Mouse (Mus musculus): Measurements from ENCODE around the gene Plcb4. TPM values are rescaled to one million over a fixed set of nuclear protein-coding genes. Genes with fewer than 3 reads are reported as not detected.

The Plcb4 gene
- total and polyA plus RNA-seq, 3 experiments = not detected

DNA sequence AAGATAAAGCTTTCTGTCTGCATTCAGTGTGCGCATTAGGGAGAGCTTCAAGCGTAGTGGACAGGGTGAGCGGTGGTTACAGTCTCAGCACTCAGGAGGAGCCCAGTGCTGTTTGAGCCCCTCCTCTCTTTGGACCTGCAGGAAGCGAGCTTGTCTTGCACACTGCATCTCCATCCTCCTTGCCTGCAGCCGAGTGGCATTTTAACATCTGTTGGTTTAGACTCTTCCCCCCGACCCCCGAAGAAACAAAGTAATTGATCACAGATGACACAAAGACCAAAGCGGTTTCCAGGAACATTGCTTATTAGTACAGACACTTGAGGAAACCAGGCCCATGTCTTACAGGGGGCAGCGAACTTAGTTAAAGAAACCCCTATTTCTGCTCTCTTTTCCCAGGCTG is 207.6 kb downstream of the Plcb4 start:
- TF ChIP-seq ZC3H11A (IDR thresholded peaks at IDR 0.05; ENCODE audit: low read depth, low read length) (no peak), GABPA (IDR thresholded peaks at IDR 0.05; ENCODE audit: insufficient replicate concordance, low read depth, low read length) (no peak), TBP (conservative IDR thresholded peaks at IDR 0.05; ENCODE audit: low read depth, low read length) (no peak), E2F4 (IDR thresholded peaks at IDR 0.05; ENCODE audit: insufficient replicate concordance, low read depth, low read length) (no peak), HCFC1 (IDR thresholded peaks at IDR 0.05; ENCODE audit: low read depth, low read length) (no peak), MAX (IDR thresholded peaks at IDR 0.05; ENCODE audit: low read length) (no peak), SIN3A (IDR thresholded peaks at IDR 0.05; ENCODE audit: low read length) (no peak), CHD1 (IDR thresholded peaks at IDR 0.05; ENCODE audit: low read depth, low read length) (no peak), TCF12 (IDR thresholded peaks at IDR 0.05; ENCODE audit: low read depth, low read length) (no peak), NELFE (IDR thresholded peaks at IDR 0.05; ENCODE audit: low read depth, low read length) (no peak), MYC (IDR thresholded peaks at IDR 0.05; ENCODE audit: low read depth, low read length) (no peak), ELF1 (IDR thresholded peaks at IDR 0.05; ENCODE audit: low read depth, low read length) (no peak)
- no peaks in the 10 kb centered on the region for H3K36me3 ChIP-seq (replicated peaks in 1 of 2; ENCODE audit: control insufficient read depth in 1 of 2, insufficient read depth in 1 of 2, low read length in 1 of 2)
- peaks cover 66% of the 10 kb centered on the region for H3K9me3 ChIP-seq (replicated peaks; ENCODE audit: low read length)
- no peak overlapping the region for H3K27ac ChIP-seq (ENCODE audit: insufficient read depth, low read depth)
- no peaks in the 10 kb centered on the region for H3K4me1 ChIP-seq (ENCODE audit: control insufficient read depth in 1 of 2, insufficient read depth in 2 of 2)
- no peak for DNase-seq (ENCODE audit: extremely low read depth)
- no peaks in the 10 kb centered on the region for H3K79me2 ChIP-seq (replicated peaks; ENCODE audit: control insufficient read depth, extremely low read depth, insufficient read depth, poor library complexity, severe bottlenecking)
- in situ Hi-C loops (cut with MboI; ENCODE audit: low pct_ligation_motif_present, low pct_unique_long_range_greater_than_20kb, low sequenced_read_pairs) = no loop called here
- no peak overlapping the region for H3K9ac ChIP-seq (ENCODE audit: insufficient read depth, low read depth)
- H3K27me3 ChIP-seq (replicated peaks) = no peaks in the 10 kb centered on the region
- dilution Hi-C loops (cut with MboI; ENCODE audit: extremely low pct_ligation_motif_present, extremely low pct_unique_long_range_greater_than_20kb, low sequenced_read_pairs) = no loop called here
- H3K4me3 ChIP-seq (replicated peaks in 1 of 3; ENCODE audit: low read depth in 2 of 3, low read length in 2 of 3, poor library complexity in 1 of 3) = no peak overlapping the region
- H3K4me2 ChIP-seq (ENCODE audit: insufficient read depth, low read depth, poor library complexity, severe bottlenecking) = no peak overlapping the region

DNA sequence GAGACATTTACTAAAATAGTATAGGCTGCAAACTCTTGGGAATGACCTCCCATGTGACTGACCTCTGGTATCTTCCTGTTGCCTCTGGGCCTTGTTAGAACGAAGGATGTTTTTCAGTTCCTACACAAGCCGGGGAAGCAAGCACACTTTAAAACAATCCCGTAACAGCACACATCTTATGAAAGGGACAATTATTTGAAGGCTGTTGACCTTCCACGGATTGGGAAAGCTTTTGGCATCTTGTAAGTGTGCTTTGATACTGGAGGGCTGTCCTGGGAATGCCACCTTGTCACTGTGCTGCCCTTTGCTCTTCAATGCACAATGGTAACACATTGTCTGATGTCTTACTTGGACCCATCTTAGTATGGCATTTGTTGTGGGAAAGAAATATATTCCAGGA is 208.0 kb downstream of the Plcb4 start:
- H3K9me3 ChIP-seq (replicated peaks; ENCODE audit: low read length) = peaks cover 64% of the 10 kb centered on the region
- dilution Hi-C loops (cut with MboI; ENCODE audit: extremely low pct_ligation_motif_present, extremely low pct_unique_long_range_greater_than_20kb, low sequenced_read_pairs) (no loop called here), in situ Hi-C loops (cut with MboI; ENCODE audit: low pct_ligation_motif_present, low pct_unique_long_range_greater_than_20kb, low sequenced_read_pairs) (no loop called here)
- H3K4me1 ChIP-seq (ENCODE audit: control insufficient read depth in 1 of 2, insufficient read depth in 2 of 2) = no peaks in the 10 kb centered on the region
- TF ChIP-seq CTCF (conservative IDR thresholded peaks at IDR 0.05 in 1 of 2, IDR thresholded peaks at IDR 0.05 in 1 of 2; ENCODE audit: low read depth in 2 of 2, low read length in 2 of 2) = no peak
- TF ChIP-seq SIN3A (IDR thresholded peaks at IDR 0.05; ENCODE audit: low read length) = no peak
- TF ChIP-seq ZKSCAN1 (IDR thresholded peaks at IDR 0.05; ENCODE audit: borderline replicate concordance, low read depth, low read length) = no peak
- TF ChIP-seq ETS1 (conservative IDR thresholded peaks at IDR 0.05; ENCODE audit: low read depth, low read length) = no peak
- TF ChIP-seq ELF1 (IDR thresholded peaks at IDR 0.05; ENCODE audit: low read depth, low read length) = no peak
- TF ChIP-seq POLR2AphosphoS2 (IDR thresholded peaks at IDR 0.05; ENCODE audit: low read depth, low read length) = no peak
- no peak for TF ChIP-seq KAT2A (IDR thresholded peaks at IDR 0.05; ENCODE audit: insufficient replicate concordance, low read length)
- no peak for TF ChIP-seq POLR2A (IDR thresholded peaks at IDR 0.05; ENCODE audit: low read depth, low read length)
- TF ChIP-seq MYC (IDR thresholded peaks at IDR 0.05; ENCODE audit: low read depth, low read length) = no peak
- TF ChIP-seq MEF2A (IDR thresholded peaks at IDR 0.05; ENCODE audit: borderline replicate concordance, low read depth, low read length) = no peak
- TF ChIP-seq USF2 (conservative IDR thresholded peaks at IDR 0.05; ENCODE audit: low read depth, low read length) = no peak
- TF ChIP-seq IRF4 (IDR thresholded peaks at IDR 0.05; ENCODE audit: low read depth, low read length) = no peak
- no peak for TF ChIP-seq TCF12 (IDR thresholded peaks at IDR 0.05; ENCODE audit: low read depth, low read length)
- TF ChIP-seq CHD2 (IDR thresholded peaks at IDR 0.05; ENCODE audit: low read length) = no peak
- TF ChIP-seq JUN (IDR thresholded peaks at IDR 0.05; ENCODE audit: insufficient read depth, low read depth, low read length) = no peak
- TF ChIP-seq MAFK (IDR thresholded peaks at IDR 0.05; ENCODE audit: insufficient replicate concordance, low read length) = no peak
- no peak for TF ChIP-seq MXI1 (IDR thresholded peaks at IDR 0.05; ENCODE audit: low read depth, low read length)
- TF ChIP-seq MAZ (IDR thresholded peaks at IDR 0.05; ENCODE audit: low read depth, low read length) = no peak
- no peak for TF ChIP-seq USF1 (IDR thresholded peaks at IDR 0.05; ENCODE audit: low read depth, low read length)
- TF ChIP-seq SMC3 (IDR thresholded peaks at IDR 0.05; ENCODE audit: low read depth, low read length) = no peak
- no peak overlapping the region for H3K4me3 ChIP-seq (replicated peaks in 1 of 3; ENCODE audit: low read depth in 2 of 3, low read length in 2 of 3, poor library complexity in 1 of 3)
- no peaks in the 10 kb centered on the region for H3K27me3 ChIP-seq (replicated peaks)
- no peak overlapping the region for H3K4me2 ChIP-seq (ENCODE audit: insufficient read depth, low read depth, poor library complexity, severe bottlenecking)
- H3K9ac ChIP-seq (ENCODE audit: insufficient read depth, low read depth) = no peak overlapping the region
- no peaks in the 10 kb centered on the region for H3K36me3 ChIP-seq (replicated peaks in 1 of 2; ENCODE audit: control insufficient read depth in 1 of 2, insufficient read depth in 1 of 2, low read length in 1 of 2)
- H3K79me2 ChIP-seq (replicated peaks; ENCODE audit: control insufficient read depth, extremely low read depth, insufficient read depth, poor library complexity, severe bottlenecking) = no peaks in the 10 kb centered on the region
- DNase-seq (ENCODE audit: extremely low read depth) = no peak
- H3K27ac ChIP-seq (ENCODE audit: insufficient read depth, low read depth) = no peak overlapping the region

All from CH12.LX (cell line).